In genomic region chr7:63924747-63925412, GRCm38 (mm10) we compare ENCODE assay signal across 8 mouse cellular contexts. TPM values are rescaled to one million over a fixed set of nuclear protein-coding genes. Genes with fewer than 3 reads are reported as not detected.
DNase-seq lines count a peak whose midpoint lies in the region; ATAC-seq lines count a peak whose summit lies in the region.

No protein-coding gene starts in this region.

- H3K9me3 ChIP-seq in heart, embryonic 15.5 days (replicated peaks), result no peaks in the 10 kb centered on the region
- no peaks in the 10 kb centered on the region for H3K9me3 ChIP-seq in lung, embryonic 16.5 days (ENCODE audit: control insufficient read depth, low read length)
- no peaks in the 10 kb centered on the region for H3K9me3 ChIP-seq in stomach, embryonic 14.5 days (ENCODE audit: control insufficient read depth, low read depth, low read length)

- no peak overlapping the region for H3K9ac ChIP-seq in heart, embryonic 15.5 days
- no peak overlapping the region for H3K9ac ChIP-seq in lung, embryonic 16.5 days (ENCODE audit: low read length)
- H3K9ac ChIP-seq in stomach, embryonic 14.5 days (replicated peaks; ENCODE audit: low read depth, low read length), result no peak overlapping the region

- H3K36me3 ChIP-seq in heart, embryonic 15.5 days, result no peaks in the 10 kb centered on the region
- no peaks in the 10 kb centered on the region for H3K36me3 ChIP-seq in lung, embryonic 16.5 days (ENCODE audit: control insufficient read depth, insufficient read depth, low read length)
- H3K36me3 ChIP-seq in stomach, embryonic 14.5 days (ENCODE audit: control insufficient read depth, insufficient read depth, low read length), result no peaks in the 10 kb centered on the region

- WGBS in heart, embryonic 15.5 days, result 41% methylated on average over 6 of the region's 6 CpGs
- 13% methylated on average over 6 of the region's 6 CpGs for WGBS in lung, embryonic 16.5 days
- 25% methylated on average over 6 of the region's 6 CpGs for WGBS in stomach, embryonic 14.5 days

- no peaks in the 10 kb centered on the region for H3K27me3 ChIP-seq in heart, embryonic 15.5 days
- H3K27me3 ChIP-seq in lung, embryonic 16.5 days (ENCODE audit: control insufficient read depth, insufficient read depth, low read depth, low read length), result no peaks in the 10 kb centered on the region
- no peaks in the 10 kb centered on the region for H3K27me3 ChIP-seq in stomach, embryonic 14.5 days (ENCODE audit: control insufficient read depth, insufficient read depth, low read length)

- H3K4me1 ChIP-seq in heart, embryonic 15.5 days (replicated peaks), result peaks cover 71% of the 10 kb centered on the region
- H3K4me1 ChIP-seq in lung, embryonic 16.5 days (replicated peaks; ENCODE audit: control insufficient read depth, insufficient read depth, low read length), result peaks cover 44% of the 10 kb centered on the region
- H3K4me1 ChIP-seq in stomach, embryonic 14.5 days (ENCODE audit: control insufficient read depth, insufficient read depth, low read length), result peaks cover 26% of the 10 kb centered on the region

- peak; percentile 70 for DNase-seq in ovary, adult 18-20 months (ENCODE audit: low spot score)
- no peak for DNase-seq in ovary, postnatal 10 days (ENCODE audit: low spot score)
- DNase-seq in cerebellum, postnatal 36 days, result peak; percentile 71 to 76
- peak; percentile 74 to 84 for DNase-seq in kidney, postnatal 4 days
- DNase-seq in embryo, embryonic 10.5 days (ENCODE audit: low spot score), result no peak

- H3K4me3 ChIP-seq in heart, embryonic 15.5 days, result no peak overlapping the region
- no peak overlapping the region for H3K4me3 ChIP-seq in lung, embryonic 16.5 days (ENCODE audit: low read length)
- H3K4me3 ChIP-seq in stomach, embryonic 14.5 days (ENCODE audit: low read depth, low read length), result no peak overlapping the region

- H3K27ac ChIP-seq in heart, embryonic 15.5 days, result peak overlapping the region; percentile 69
- H3K27ac ChIP-seq in lung, embryonic 16.5 days (ENCODE audit: low read length), result peak overlapping the region; percentile 81
- peak overlapping the region; percentile 69 for H3K27ac ChIP-seq in stomach, embryonic 14.5 days (ENCODE audit: low read length)

- H3K4me2 ChIP-seq in heart, embryonic 15.5 days, result peak overlapping the region; percentile 27; the same call in 1 of the 2 replicates
- peak overlapping the region; percentile 20 for H3K4me2 ChIP-seq in lung, embryonic 16.5 days (ENCODE audit: low read depth, low read length)
- no peak overlapping the region; the same call in 1 of the 2 replicates for H3K4me2 ChIP-seq in stomach, embryonic 14.5 days (replicated peaks; ENCODE audit: low read depth, low read length)

- ATAC-seq in heart, embryonic 15.5 days (replicated peaks; ENCODE audit: insufficient number of reproducible peaks, insufficient read depth, low FRiP score, low read depth), result no peak; the same call in 1 of the 2 replicates
- peak; percentile 62 for ATAC-seq in lung, embryonic 16.5 days (ENCODE audit: low read depth)
- ATAC-seq in stomach, embryonic 14.5 days (ENCODE audit: insufficient number of reproducible peaks, insufficient read depth, low FRiP score, low read depth), result 0 out of 2 replicates have a peak, but pooled peaks have one; percentile 30

RNA-seq across cellular contexts. Expression of gene E030018B13Rik, which starts 8.2 kb away (rescaled TPM):
- polyA plus RNA-seq in heart, embryonic 15.5 days (2015; fragmentation: Nextera tagmentation; extraction: Ambion mirVana), result 0.14 and 0.20 TPM in 2 replicates
- polyA plus RNA-seq in lung, embryonic 16.5 days (2015; fragmentation: Nextera tagmentation; extraction: Ambion mirVana), result not detected in 2 replicates
- polyA plus RNA-seq in stomach, embryonic 14.5 days (2014; fragmentation: Nextera tagmentation; extraction: Ambion mirVana), result 0.25 and 0.34 TPM in 2 replicates

RNA-seq across cellular contexts. Expression of gene Klf13, which starts 13.8 kb away (rescaled TPM):
- 23.4 and 25.6 TPM in 2 replicates for polyA plus RNA-seq in heart, embryonic 15.5 days (2015; fragmentation: Nextera tagmentation; extraction: Ambion mirVana)
- 39.0 and 40.1 TPM in 2 replicates for polyA plus RNA-seq in lung, embryonic 16.5 days (2015; fragmentation: Nextera tagmentation; extraction: Ambion mirVana)
- polyA plus RNA-seq in stomach, embryonic 14.5 days (2014; fragmentation: Nextera tagmentation; extraction: Ambion mirVana), result 35.5 and 38.5 TPM in 2 replicates

Comparison
In these comparisons a context has a peak if more than half of its experiments do, and no peak if none do; other contexts are left out.
1. DNase-seq: peak in ovary, adult 18-20 months (single experiment), cerebellum, postnatal 36 days (2 of 2) and kidney, postnatal 4 days (2 of 2); none in ovary, postnatal 10 days (single experiment) and embryo, embryonic 10.5 days (single experiment).
2. Peak in every context shown above with its lines, with median percentiles within 50 percentile points of each other: H3K27ac ChIP-seq.